Mouse (Mus musculus): ENCODE measurements around the gene Rgl3.

DNA sequence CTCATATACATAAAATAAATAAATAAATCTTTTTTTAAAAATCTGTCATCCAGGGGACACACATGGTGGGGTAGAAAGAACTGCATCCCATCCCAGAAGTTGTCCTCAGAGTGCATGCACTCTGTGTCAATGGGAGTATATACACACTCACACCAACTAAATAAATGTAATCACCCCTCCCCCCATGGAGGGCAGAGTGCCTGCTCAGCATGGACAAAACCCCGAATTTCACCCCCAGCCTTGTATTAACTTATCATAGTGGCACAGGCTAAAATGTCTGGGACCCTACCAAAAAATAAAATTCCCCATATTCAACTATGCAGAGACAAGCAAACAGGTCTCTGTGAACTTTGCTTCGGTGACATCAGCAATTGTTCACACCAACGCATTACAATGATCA is 34.6 kb downstream of the Rgl3 start:
- no peak for TF ChIP-seq POLR2A (IDR thresholded peaks at IDR 0.05; ENCODE audit: extremely low read depth, insufficient read depth, low read length)
- TF ChIP-seq CTCF (IDR thresholded peaks at IDR 0.05; ENCODE audit: low read depth, low read length) = no peak
